Comparison of ENCODE assay signal across 8 mouse cellular contexts in the genomic region with DNA sequence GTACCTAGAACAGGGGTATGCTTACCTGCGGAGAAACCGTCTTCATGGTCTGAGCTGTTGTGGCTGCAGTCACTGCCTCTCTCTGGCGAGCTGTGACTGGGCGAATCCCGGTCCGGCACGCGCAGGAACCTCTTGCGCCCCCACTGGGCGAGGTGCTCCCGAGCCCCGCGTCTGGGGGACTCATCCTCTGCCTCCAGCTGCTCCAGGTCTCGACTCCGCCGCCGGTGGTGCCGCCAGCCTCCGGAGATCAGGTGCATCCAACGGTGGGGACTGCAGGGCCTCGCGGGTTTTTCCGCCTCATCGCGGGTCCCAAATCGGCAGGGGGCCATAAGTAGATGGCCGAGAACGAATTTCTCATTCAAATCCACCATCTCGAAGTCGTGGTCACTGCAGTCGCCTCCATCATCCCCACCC. TPM values are rescaled to one million over a fixed set of nuclear protein-coding genes. Genes with fewer than 3 reads are reported as not detected.
DNase-seq lines count a peak whose midpoint lies in the region; ATAC-seq and TF ChIP-seq lines count a peak whose summit lies in the region.

A gene (minus strand): TSS at position 163 of the 414 bp plus-strand sequence.

- TF ChIP-seq EP300 in ES-Bruce4 (IDR thresholded peaks at IDR 0.05; ENCODE audit: insufficient read depth, low read depth, low read length), result no peak
- no peak for TF ChIP-seq EP300 in lung, postnatal 0 days (IDR thresholded peaks at IDR 0.05)

- TF ChIP-seq POLR2A in ES-Bruce4 (IDR thresholded peaks at IDR 0.05; ENCODE audit: insufficient read depth, low read length), result no peak

- under 1% methylated on average over 31 of the region's 31 CpGs for WGBS in forebrain, embryonic 10.5 days
- WGBS in lung, postnatal 0 days, result under 1% methylated on average over 31 of the region's 31 CpGs

- peak; percentile 39 for TF ChIP-seq CTCF in ES-Bruce4 (IDR thresholded peaks at IDR 0.05; ENCODE audit: low read depth, low read length)
- peak; percentile 50 for TF ChIP-seq CTCF in lung, postnatal 0 days (IDR thresholded peaks at IDR 0.05)

- peak; percentile 72 to 85 for DNase-seq in adrenal gland, adult (ENCODE audit: inconsistent age in 2 of 2, low spot score in 1 of 2)
- DNase-seq in forebrain, embryonic 10.5 days (ENCODE audit: extremely low spot score, low spot score), result peak; percentile 60
- DNase-seq in layer of hippocampus, adult 8-10 months (ENCODE audit: low spot score in 2 of 2), result no peak
- no peak for DNase-seq in lung, postnatal 0 days (ENCODE audit: low spot score)
- DNase-seq in ovary, postnatal 14 days (ENCODE audit: low spot score), result peak; percentile 39
- DNase-seq in natural killer cell, adult 2 months (ENCODE audit: low spot score in 2 of 2), result no peak

- peak within 1 kb of the TSS; percentile 37; the same call in 1 of the 2 replicates for H3K27ac ChIP-seq in ES-Bruce4 (ENCODE audit: insufficient read depth, low read length)
- peak within 1 kb of the TSS; percentile 88 for H3K27ac ChIP-seq in forebrain, embryonic 10.5 days
- no peak within 1 kb of the TSS for H3K27ac ChIP-seq in lung, postnatal 0 days (ENCODE audit: low read length)

- H3K9ac ChIP-seq in ES-Bruce4 (ENCODE audit: low read depth, poor library complexity, severe bottlenecking), result peak within 1 kb of the TSS; percentile 91
- H3K9ac ChIP-seq in lung, postnatal 0 days (replicated peaks; ENCODE audit: low read depth), result no peak within 1 kb of the TSS

- peaks cover 9% of the 10 kb centered on the region; the same call in 1 of the 2 replicates for H3K36me3 ChIP-seq in ES-Bruce4 (ENCODE audit: control insufficient read depth, insufficient read depth, low read length, poor library complexity, severe bottlenecking)
- no peaks in the 10 kb centered on the region for H3K36me3 ChIP-seq in forebrain, embryonic 10.5 days (replicated peaks)
- no peaks in the 10 kb centered on the region for H3K36me3 ChIP-seq in lung, postnatal 0 days (ENCODE audit: insufficient read depth, low read length)

- peak within 1 kb of the TSS; percentile 89 for H3K4me3 ChIP-seq in ES-Bruce4 (ENCODE audit: low read depth, low read length)
- peak within 1 kb of the TSS; percentile 78 for H3K4me3 ChIP-seq in forebrain, embryonic 10.5 days
- peak within 1 kb of the TSS; percentile 58 for H3K4me3 ChIP-seq in lung, postnatal 0 days (ENCODE audit: low read depth, low read length)

- peaks cover 2% of the 10 kb centered on the region for H3K4me1 ChIP-seq in ES-Bruce4 (ENCODE audit: control insufficient read depth, insufficient read depth, low read length)
- peaks cover 37% of the 10 kb centered on the region for H3K4me1 ChIP-seq in forebrain, embryonic 10.5 days
- no peaks in the 10 kb centered on the region for H3K4me1 ChIP-seq in lung, postnatal 0 days (ENCODE audit: insufficient read depth, low read depth, low read length)

- peak within 1 kb of the TSS; percentile 99 for H3K4me2 ChIP-seq in lung, postnatal 0 days (replicated peaks; ENCODE audit: low read depth, low read length)

- no peaks in the 10 kb centered on the region for H3K9me3 ChIP-seq in ES-Bruce4 (replicated peaks; ENCODE audit: control insufficient read depth, insufficient read depth, low read length, poor library complexity, severe bottlenecking)
- H3K9me3 ChIP-seq in forebrain, embryonic 10.5 days, result no peaks in the 10 kb centered on the region
- no peaks in the 10 kb centered on the region for H3K9me3 ChIP-seq in lung, postnatal 0 days (ENCODE audit: low read length)

- H3K27me3 ChIP-seq in ES-Bruce4 (ENCODE audit: control insufficient read depth, insufficient read depth, low read length, poor library complexity, severe bottlenecking), result no peaks in the 10 kb centered on the region
- peaks cover 69% of the 10 kb centered on the region for H3K27me3 ChIP-seq in forebrain, embryonic 10.5 days (ENCODE audit: poor library complexity, severe bottlenecking)
- H3K27me3 ChIP-seq in lung, postnatal 0 days (replicated peaks; ENCODE audit: insufficient read depth, low read length), result peaks cover 28% of the 10 kb centered on the region

- no peak; a peak in 1 of 4 replicates for ATAC-seq in hematopoietic stem cell, adult 5-6 weeks (replicated peaks in 1 of 2; ENCODE audit: insufficient read depth in 1 of 2, low FRiP score in 2 of 2, low TSS enrichment in 1 of 2, low read depth in 1 of 2, poor library complexity in 2 of 2, severe bottlenecking in 2 of 2)
- no peak; the same call in 1 of the 2 replicates for ATAC-seq in lung, postnatal 0 days

RNA-seq across cellular contexts. Expression of the gene that starts here (rescaled TPM):
- polyA plus RNA-seq in ES-Bruce4 (2011; ENCODE audit: insufficient read depth, insufficient read length, low read depth, missing spikeins), result 28.1 and 30.6 TPM in 2 replicates
- 25.8 and 27.0 TPM in 2 replicates for polyA plus RNA-seq in forebrain, embryonic 10.5 days (2016; fragmentation: Nextera tagmentation; extraction: Ambion mirVana)
- total RNA-seq in hematopoietic stem cell, adult 5-6 weeks (2017), result 52.9 and 68.3 TPM in 2 replicates
- 100 to 1,000 TPM; 464 to 480 (median 470) TPM for total RNA-seq in layer of hippocampus, adult 8-10 months (2022)
- 16.6 and 17.2 TPM in 2 replicates for polyA plus RNA-seq in lung, postnatal 0 days (2015; fragmentation: Nextera tagmentation; extraction: Ambion mirVana)

Comparison
In these comparisons a context has a peak if more than half of its experiments do, and no peak if none do; other contexts are left out.
1. DNase-seq: peak in adrenal gland, adult (2 of 2), forebrain, embryonic 10.5 days (single experiment) and ovary, postnatal 14 days (single experiment); none in layer of hippocampus, adult 8-10 months (0 of 2), lung, postnatal 0 days (single experiment) and natural killer cell, adult 2 months (0 of 2).
2. Peak in every context shown above with its lines, with median percentiles within 50 percentile points of each other: H3K4me3 ChIP-seq.